Mouse (Mus musculus) WW6 (cell line): ENCODE measurements around the gene Ube2e1.
"Not testable (repeated sequence)": the region's sequence is repeated elsewhere in the genome, so short reads cannot be mapped to it uniquely, and the experiment has no call there.

Source experiments
- DNase-seq: peaks from one replicate; pipeline ENCODE4 v3.0.0-alpha.2; 2013; ENCODE audit warnings: low read depth, low spot score

Gene Ube2e1

DNA sequence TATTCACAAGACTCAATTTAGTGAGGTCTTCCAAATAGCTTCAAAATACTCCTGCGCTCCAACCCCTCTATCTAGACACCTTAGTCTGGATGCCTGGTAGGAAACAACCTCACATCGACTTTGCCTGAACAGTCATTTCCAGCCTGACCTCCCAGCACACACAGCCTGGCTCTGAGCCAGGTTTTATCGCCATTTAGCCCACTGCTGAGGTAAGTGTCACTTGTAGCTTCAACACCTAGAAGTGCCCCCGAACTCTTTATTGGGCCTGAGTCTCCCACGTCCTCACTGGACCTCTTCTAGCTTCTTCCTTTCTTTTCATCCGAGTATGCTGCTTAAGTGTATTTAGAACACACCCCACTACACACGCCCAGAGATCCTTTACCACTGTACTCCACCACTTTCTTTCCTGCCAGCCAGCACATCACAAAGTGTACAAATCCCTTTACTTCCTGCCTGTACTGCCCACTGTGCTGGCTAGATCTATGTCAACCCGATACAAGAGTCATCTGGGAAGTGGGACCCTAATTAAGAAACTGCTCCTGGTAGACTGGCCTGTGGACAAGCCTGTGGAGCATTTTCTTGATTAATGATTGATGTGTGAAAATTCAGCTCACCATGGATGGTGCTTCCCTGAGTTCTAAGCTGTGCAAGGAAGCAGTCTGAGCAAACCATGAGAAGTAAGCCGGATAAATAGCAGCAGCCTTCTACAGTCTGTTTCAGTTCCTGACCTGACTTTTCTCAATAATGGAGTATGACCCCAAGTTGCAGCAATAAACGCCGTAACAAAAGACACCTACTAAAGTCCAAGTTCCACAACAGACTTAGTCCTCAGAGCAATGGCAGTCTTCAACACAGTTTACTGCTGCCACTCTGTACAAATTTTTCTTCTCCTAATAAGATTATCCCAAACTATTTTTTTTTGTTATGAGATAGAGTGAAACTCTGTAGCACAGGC is 13.9 kb downstream of the Ube2e1 start:
- no peak for DNase-seq

DNA sequence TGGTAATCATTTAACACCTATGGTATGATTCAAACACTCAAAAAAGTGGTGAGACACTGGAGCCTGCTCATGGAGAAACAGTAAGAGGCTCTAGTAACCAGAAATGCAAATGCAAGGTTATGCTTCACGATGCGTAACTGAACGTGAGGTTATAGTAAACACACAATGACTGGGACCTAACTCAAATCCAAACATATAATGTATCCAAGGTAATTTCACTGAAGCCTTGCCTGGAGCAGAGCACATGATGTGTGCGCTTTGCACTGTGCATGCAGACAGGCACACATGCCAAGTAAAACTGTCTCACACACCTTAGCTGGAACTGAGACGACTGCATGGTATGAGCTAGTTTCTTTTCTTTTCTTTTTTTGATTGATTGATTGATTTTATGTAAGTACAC is 27.5 kb downstream of the Ube2e1 start:
- no peak for DNase-seq

DNA sequence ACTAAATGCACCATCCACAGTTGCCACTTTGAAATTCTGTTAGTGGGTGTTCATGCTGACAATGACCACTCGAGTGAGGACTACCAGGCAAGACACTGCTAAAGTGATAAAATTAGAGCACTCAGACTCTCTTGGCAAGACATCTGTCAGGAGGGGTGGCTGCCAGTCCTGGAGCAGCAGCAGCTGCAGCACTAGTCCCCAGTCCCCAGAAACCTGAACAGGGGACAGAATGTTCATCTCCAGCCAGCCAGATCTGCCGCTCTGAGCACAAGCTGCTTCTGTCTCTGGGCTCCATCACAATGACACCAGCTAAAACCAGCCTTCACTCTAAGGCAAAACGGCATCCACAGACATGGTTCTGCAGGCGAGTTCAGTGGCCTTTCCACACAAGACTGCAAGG is 28.4 kb downstream of the Ube2e1 start:
- no peak for DNase-seq

DNA sequence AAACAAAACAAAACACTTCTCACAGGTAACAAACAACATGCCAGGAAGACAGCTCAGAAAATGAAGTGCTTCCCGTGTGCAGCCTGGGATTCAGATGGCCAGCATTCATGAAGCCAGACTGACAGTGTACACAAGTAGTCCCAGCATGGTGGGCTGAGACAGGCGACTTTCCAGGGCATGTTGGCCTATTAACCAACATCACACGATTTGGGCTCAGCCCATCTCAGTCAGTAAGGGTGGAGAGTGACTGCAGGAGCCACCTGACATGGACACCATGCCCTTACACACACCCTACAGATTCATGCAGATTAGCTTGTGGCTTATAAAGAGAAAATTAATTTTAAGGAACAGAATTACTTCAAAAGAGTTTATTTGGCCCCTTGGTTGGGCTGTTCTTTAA is 28.9 kb downstream of the Ube2e1 start:
- DNase-seq = no peak

DNA sequence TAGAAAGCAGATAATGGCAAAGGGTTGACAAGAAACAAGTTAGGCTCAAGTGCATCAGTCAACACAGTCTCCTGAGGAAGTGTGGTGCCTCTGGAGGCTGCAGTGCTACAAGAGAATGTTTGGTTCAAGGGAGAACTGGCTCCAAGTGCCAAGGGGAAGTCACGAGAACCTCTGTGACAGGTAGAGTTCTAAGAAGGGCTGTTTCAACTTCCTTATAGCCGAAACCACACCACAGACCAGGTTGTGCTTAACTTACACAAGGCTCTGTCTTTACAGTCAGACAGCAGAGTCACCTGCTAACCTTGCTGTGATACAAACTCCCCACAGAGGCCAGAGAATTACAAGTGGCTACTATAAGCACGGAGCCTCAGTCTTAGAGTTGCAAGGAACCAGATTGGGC is 30.1 kb downstream of the Ube2e1 start:
- no peak for DNase-seq

DNA sequence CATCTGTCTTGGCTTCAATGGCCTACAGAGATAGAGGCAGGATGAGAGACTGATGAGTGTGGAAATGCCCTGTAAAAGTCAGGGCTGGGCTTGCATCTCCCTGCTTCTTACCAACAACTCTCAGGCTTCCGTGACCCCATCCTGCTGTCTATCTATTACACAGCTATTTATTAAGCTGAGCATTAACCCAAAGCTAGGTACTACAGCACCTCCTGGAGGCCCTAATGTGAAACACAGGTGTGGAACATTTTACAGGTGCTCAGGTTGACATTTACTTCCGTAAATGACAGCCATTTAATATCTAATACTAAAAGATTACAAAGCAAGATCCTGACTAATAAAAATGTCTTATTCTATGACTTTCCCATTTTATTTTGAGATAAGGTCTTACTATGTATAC is 31.0 kb downstream of the Ube2e1 start:
- DNase-seq = peak; percentile 5

DNA sequence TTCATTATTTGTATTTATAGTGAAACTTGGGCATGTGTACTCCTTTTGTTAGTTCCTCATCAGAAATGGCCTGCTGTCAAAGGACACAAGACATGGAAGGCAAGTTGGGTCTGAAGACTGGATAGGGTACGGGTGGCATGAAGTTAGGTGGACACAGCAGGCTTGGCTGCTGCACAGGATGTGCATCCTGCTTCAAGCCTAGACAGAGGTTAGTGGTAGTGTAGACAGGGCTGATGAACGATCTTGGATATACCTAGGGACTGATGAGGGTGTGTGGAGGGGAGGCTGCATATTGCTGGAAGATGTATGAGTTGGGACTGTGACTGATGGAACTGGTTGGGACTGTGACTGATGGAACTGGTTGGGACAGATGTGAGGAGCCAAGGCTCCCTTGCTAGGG is 32.8 kb downstream of the Ube2e1 start:
- DNase-seq = no peak

DNA sequence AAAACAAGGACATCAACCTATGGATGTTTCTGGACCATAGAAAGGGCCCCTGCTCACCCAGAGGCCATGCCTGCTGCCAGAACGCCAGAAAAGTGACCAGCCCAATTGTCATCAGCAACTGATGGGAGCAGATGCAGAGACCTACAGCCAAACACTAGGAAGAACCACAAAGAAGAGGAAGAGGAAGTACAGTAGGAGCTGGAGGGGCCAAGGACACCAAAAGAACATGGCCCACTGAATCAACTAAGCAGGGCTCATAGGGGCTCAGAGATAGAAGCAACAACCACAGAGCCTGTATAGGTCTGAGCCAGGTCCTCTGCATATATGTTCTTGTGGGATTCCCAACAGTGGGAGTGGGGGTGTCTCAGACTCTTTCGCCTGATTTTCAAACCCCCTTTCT is 34.2 kb downstream of the Ube2e1 start:
- DNase-seq = no peak

DNA sequence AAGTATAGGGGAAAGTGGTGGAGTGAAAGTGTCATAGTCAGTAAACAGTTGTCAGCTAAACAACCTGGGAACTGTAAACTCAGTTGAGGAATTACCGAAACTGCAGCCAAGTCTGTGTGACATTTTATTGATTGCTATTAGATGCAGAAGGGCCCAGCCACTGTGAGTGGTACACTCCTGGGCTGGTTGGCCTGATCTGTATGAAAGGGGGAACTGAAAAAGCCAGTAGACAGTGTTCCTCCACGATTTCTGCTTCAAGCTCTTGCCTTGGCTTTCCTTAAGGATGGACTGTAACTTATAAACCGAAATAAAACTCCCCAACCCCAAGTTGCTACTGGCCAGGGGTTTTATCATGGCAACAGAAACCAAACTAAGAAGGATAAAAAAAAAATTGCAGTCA is 39.1 kb downstream of the Ube2e1 start:
- no peak for DNase-seq

DNA sequence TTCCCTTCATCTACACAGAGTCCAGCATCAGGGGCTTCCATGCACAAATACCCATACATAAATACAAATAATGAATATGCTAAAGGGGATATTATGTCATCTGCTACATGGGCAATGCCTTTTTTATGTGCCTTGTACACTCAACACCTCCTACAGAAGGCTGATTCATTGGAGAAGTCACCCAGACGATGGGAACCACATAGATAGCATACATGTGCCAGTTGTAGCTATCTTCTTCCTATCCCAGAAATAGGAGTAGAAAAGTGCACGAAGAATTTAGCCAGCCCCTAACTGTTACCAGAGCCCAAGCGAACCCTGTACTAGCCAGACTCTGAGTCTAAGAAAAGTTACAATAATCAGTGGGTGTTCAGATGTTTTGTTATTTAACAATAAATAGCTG is 39.5 kb downstream of the Ube2e1 start:
- no peak for DNase-seq

DNA sequence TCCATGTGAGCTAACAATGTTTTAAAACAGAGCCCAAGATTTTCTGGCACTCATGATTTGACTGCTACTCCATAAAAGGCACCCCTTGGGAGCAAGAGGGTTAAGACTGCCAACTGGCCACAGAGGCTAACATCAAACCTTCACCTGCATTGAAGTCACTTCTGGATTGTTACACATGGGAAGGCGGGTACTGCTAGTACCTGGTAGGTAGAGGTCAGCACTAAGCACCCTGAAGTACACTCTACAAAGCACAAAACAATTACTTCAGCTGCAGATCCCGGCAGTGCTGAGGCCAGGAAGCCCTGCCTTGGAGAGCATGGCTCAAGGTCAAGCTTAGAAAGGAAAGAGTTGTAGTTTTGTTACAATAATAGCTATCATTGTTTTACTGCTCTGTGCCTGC is 44.3 kb downstream of the Ube2e1 start:
- DNase-seq = no peak

DNA sequence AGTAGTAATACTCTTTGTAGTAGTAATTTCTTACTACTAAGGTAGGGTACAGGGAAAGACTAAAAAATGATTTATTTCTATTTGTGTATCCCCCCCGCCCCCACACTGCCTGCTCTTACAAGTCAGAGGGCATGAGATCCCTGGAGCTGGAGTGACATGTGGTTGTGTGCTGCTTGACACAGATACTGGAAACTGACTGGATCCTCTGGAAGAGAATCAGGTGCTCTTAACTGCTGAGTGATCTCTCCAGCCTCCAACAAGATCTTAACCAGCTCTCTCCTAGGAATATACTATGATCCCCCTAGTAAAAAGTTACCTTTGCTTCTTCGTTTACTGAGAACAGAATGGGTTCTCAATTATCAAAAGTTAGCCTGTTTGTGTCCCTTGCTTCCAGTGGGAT is 45.2 kb downstream of the Ube2e1 start:
- DNase-seq = no peak

DNA sequence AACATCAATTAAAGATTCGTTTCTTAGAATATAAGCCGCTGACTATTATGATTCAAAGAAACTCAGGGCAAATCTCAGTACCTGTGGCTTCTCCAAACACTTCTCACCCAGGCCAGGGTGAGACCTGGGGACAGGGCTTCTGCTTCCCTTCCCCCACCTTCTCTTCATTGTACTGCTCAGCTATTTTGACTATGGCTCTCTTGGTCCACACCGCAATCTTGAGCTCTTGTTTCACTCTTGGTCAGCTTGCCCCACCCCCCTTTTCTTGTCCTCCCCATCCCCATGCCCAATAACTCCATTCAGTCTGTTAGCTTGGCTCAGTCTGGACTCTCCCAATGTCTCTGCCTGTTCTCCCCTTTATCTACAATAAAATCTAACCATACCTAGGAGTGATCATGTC is 46.2 kb downstream of the Ube2e1 start:
- DNase-seq = no peak

DNA sequence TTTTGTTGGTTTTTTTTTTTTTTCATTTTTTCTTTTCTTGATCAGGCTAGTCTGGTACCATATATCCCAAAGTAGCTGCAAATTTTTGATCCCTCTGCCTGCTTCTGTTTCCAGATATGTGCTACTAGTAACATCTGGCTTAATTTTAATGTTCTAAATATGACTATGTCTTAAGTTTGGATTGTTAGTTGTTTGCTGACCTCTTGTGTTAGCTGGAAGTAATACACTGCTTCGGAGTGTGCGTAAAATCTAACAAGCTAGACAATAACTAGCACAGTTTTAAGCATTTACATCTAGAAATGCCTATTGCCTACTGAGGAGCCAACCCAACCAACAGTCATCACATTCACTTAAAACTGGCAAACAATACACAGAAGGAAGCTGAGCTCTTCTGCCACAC is 47.1 kb downstream of the Ube2e1 start:
- no peak for DNase-seq

DNA sequence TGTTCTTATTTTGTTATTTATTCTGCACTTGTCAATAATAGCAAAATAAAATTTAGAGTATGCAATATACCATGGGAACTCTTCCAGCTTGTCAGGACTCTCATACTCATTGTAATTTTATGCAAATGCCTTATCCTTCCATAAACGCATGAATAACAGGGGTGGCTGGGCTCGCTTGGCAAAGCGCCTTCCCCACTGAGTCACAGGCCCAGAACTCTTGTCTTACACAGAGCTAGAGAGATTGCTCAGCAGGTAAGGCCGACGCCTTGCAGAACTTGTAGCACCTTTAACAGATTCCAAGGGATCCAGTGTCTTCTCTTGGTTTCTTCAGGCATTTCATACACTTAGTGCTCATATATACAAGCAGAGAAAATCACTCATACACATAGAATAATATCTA is 51.3 kb downstream of the Ube2e1 start:
- DNase-seq = no peak

DNA sequence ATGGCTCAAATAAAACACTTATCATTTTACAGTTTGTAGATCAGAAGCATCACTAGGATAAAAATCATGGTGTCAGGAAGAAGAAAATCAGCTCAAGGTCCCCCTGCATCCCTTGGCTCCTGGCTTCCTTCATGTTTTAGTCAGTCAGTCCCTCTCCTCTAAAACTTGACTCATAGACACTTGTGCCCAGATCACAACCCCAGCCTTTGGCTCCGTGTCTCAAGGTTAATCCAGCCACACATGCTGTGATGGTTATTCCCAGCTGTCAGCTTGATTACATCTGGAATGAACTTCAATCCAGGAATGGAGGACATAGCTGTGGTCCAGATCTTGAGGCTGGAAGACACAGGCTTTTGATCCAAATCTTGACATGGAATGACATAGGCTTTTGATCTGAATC is 57.1 kb downstream of the Ube2e1 start:
- DNase-seq = no peak

DNA sequence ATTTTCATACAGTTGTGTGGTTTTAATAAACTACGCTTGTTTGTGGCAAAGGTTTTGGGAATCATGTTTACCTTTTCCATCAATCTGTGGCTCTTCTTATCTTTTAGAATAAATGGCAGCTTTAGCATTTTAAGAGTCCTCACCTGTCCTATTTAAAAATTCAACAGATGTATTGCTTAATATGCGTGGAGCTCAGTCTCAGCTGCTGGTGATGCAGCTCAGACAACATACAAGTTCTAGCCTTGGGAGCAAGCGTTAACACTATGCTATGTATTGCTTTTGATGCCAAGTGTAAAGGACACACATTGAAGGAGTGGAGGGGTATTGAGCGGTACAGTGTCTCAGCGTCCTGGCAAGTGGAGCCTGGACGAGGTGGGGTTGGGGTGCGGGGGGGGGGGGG is 60.0 kb downstream of the Ube2e1 start:
- DNase-seq = no peak

DNA sequence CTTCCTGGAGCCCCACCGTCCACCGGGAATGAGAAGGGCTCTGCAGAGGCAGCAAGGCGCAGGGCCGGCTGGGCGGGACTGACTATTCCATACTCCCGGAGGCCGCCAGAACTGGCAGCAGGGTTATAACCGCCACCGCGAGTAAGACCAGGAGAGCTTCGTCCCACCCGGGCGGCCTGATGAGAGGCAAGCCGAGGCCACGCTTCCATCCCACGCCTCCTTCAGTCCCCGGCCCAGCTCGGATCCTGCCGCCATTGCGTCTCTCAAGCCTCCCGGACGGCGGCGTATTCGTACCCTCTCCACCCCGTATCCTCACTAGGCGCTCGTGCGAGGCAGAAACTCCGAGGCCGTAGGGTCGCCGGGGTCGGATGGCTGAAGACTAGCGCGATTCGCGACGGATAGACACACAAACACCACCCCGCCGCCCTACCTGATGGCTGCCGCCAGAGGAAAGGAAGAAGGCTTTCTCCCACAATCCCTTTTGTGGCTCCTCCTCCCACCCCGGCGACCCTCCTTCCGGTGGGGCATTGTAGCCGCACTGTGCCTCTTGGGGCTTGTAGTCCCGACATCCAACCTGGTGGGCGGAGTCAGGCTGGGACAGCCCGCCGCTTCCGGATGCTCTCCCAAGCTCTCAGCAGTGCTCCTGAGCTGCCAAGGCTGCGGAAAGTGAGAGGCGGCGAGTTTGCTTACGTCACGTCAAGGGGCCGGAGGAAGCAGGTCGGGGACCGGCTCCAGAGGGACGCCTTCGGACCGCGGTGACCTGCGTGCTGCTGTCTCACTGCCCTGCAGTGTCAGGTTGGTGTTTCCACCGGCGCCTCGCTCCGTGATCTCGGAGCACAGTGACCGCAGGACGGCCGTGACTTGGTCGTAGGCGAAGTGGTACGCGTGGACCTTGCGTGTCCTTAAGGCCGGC is 60.9 kb downstream of the Ube2e1 start, which contains the start of the genes Nkiras1 and Rpl15:
Gene Nkiras1 (plus strand): TSS at position 608 of the 913 bp plus-strand sequence.
Gene Rpl15 (minus strand): TSS at position 863 of the 913 bp plus-strand sequence.
- DNase-seq = peak; percentile 91

DNA sequence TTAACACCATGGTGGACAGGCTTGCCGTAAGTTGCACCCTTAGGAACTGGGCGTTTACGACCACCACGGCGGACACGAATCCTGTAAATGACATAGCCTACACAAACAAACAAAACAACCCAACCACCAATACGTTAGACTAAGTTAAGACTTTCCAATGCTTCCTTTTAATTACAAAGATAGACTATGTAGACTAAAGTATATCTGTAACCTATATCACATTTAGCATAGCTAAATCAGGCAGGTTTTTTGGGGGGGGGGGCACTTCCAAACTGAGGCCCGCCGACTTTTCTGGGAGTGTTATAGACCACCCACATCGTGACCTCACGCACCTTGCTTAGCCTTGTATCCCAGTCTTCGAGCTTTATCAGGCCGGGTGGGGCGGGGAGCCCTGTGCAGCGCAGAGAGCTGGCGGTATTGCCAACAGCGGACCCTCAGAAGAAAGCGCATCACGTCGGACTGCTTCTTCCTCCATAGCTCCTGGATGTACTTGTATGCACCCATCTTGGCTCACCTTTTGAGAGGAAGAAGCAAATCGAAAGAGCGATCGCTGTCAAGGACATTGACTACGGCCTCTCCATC is 61.6 kb downstream of the Ube2e1 start:
- not testable (repeated sequence) for DNase-seq

DNA sequence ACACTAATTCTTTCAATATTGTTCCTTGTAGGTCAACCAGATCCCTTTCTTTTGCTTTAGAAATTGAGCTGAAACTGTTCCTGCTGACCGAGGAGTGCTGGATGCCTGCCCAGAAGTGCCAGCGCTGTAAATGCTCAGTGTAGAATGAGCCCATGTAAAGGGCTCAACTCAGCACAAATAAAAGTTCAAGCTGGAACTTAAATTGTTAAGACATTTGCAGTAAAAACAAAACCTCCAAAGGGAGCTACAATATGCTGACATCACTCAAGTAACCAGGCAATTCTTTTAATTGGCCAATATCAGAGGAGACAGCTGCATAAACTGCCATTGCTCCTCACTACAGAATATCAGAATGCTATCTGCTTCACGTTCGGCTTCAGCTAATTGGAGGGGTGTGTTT is 68.2 kb downstream of the Ube2e1 start:
- DNase-seq = no peak

DNA sequence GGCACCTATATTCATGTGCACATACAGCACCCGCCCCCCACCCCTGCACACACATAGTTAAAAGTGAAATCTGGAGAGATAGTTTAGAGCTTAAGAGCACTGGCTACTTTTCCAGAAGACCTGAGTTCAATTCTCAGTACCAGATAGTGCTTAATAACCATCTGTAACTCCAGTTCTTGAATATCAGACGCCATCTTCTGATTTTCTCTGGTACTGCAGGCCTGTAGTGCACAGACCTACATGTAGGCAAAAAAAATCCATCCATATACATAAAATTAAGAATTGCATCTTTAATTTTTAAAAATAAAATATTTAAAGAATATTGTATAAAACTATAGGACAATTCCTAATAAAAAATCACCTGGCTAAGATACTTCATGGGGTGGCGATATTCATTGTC is 70.5 kb downstream of the Ube2e1 start:
- DNase-seq = no peak

DNA sequence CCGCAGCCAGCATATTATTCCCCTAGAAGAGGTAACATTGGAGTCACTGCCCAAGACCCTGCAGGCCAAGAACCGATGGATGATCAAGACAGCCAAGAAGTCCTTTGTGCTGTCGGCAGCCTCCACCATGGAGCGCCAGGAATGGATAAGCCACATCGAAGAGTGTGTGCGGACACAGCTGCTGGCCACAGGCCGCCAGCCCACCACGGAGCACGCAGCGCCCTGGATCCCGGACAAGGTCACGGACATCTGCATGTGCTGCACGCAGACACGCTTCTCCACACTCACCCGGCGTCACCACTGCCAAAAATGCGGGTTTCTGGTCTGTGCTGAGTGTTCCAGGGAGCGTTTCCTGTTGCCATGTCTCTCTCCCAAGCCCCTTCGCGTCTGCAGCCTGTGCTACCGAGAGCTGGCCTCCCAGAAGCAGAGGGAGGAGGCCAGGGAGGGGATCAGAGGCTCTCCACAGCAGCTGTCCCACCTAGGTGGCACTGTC is 89.0 kb downstream of the Ube2e1 start:
- DNase-seq = no peak
